Mouse (Mus musculus): ENCODE measurements around the gene Pnmt. TPM values are rescaled to one million over a fixed set of nuclear protein-coding genes. Genes with fewer than 3 reads are reported as not detected.

The Pnmt gene
- total RNA-seq, 4 experiments from 2014 or later = 1.2 to 1.6 (median 1.4) TPM; not detected in 1

DNA sequence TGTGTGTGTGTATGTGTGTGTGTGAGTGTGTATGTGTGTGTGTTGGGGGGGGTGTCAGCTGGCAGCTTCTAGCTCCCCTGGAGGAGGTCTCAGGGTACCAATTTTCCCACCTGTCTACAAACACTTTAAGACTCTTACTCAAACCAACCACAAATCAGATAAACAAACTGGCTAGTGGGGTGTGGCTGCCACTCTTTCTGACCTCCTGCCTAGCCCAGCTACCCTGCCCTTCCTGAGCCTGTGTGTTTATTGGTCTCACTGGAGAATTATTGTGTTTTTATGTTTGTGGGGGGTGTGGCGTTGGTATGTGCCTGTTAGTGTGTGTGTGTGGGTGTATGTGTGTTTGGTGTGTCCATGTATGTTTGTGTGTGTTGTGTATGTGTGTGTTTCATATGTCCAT is 30.8 kb downstream of the Pnmt start:
- no peak for DNase-seq (ENCODE audit: low spot score)

DNA sequence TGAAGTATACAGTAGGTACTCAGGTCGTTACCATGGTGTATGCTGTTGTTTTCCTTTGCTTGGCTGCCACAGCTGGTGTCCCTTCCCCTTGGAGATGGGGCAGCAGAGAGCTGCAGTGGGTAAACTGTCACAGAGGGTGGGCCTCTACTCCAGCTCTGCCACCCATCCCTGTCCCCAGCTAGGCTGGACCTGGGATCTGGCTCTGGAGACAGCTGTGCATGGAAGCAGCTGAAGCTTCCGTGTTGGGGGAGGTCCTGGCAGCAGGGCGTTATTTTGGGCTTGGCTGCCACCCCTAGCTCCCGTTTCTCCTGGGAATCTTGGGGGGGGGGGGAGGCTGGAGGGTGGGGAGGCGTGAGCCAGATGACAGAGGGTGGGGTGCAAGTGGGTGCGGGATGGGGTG is 32.0 kb downstream of the Pnmt start:
- no peak for DNase-seq (ENCODE audit: low spot score)

DNA sequence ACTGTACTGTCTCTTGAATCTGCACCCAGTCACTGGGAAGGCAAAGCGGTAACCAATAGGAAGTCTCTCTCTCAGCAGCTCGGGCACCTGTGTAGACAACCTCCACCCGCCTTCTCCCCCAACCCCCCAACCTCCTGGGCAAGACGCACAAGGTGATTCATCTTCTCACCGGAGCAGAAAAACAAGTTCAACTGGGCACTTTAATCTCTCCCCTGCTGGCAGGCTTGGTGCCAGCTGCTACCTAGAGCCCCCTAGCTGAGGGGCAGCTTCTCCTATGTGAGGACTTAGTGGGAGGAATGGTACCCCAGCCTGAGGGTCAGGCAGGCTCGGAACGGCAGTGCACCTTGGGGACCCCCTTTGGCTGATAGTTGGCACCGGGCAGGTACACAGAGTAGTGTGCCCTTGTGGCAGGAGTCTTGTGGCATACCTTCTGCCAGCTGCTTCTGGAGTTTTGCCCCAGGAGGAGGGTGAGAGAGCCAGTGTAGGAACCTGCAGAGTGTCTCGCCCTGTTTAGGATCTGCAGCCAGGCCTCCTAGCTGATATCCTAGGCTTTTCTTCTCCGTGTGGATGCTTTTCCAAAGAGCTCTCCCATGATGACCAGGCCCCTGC is 32.8 kb downstream of the Pnmt start:
- DNase-seq (ENCODE audit: low spot score) = no peak

DNA sequence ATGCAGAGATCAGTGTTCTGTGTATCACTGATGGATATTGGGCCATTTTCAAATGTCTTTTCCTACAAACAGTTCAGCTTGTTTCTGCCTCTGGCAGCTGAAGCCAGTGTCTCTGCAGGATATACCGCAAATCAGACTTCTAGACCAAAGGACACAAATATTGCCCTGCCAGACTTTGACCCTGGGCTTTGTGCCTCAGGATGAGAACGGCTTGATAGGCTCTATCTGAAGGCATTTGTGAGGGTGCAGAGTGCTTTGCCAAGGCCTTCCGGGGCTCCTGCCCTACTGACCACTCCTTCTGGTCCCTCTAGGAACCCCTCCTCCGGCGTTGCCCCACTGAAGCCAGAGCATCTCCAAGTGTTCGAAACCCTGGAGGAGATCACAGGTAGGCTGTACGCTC is 40.3 kb downstream of the Pnmt start:
- no peak for DNase-seq (ENCODE audit: low spot score)

DNA sequence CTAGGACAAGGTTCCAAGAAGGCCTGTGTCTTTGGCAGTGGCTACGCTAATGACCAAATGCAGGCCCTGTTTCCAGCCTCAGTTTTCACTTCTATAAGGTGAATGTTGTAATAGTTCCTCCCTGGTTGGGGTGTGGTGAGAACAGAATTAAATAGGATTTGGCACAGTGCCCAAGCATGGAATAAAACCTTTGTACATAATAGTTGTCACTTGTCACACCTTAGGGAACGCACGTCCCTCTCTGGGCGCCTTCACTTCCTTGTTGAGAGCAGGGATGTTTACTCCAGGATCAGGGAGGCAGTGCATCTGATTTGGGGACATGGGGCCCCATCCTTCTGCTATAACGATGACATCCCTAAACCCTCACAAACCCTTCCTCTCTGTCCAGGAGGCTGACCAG is 42.2 kb downstream of the Pnmt start:
- no peak for DNase-seq (ENCODE audit: low spot score)

DNA sequence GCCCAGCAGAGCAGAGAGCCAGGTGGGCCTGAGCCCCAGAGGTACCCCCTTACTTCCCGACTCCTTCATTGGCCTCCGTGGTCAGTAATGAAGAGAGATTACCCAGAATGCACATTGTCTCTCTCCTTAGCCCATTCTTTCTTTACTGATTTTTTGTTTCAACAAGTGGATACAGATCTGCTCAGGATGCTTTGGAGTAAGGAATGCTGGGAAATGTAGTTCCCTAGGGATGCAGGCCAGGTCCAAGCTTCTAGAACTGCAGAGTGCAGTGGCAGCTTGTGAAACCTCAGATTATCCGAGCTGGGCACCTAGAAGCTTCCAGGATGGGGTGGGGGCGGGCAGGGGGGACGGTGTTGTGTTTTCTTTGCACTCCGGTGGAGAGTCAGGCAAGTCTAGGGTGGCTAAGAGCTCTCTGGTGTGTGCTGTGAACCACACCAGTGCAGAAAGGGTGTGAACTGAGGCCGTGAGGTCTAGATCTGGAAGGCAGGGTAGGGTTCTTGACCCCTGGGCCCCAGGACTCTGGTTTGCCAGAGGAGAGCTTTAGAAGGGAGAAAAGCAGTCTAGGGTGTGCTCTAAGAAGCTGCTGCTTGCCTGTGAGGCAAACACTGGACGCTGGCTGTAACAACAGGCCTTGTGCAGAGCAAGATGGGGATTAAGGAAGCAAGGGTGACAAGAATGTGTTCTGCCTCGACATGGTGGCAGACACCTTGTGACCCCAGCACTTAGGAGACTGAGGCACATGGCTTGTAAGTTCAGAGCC is 45.7 kb downstream of the Pnmt start:
- no peak for DNase-seq (ENCODE audit: low spot score)

DNA sequence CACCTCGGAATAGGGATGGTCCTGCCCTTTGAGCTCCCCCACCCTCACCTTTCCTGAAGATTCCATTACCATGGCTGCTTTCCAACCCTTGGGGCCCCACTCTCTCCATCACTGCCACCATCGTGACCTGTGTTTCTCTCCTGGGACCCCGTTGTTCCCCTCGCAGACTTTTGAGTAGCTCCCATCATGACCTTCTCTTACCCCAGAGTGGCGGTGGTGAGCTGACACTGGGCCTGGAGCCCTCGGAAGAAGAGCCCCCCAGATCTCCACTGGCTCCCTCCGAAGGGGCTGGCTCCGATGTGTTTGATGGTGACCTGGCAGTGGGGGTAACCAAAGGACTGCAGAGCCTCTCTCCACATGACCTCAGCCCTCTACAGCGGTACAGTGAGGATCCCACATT is 49.5 kb downstream of the Pnmt start:
- DNase-seq (ENCODE audit: low spot score) = no peak

DNA sequence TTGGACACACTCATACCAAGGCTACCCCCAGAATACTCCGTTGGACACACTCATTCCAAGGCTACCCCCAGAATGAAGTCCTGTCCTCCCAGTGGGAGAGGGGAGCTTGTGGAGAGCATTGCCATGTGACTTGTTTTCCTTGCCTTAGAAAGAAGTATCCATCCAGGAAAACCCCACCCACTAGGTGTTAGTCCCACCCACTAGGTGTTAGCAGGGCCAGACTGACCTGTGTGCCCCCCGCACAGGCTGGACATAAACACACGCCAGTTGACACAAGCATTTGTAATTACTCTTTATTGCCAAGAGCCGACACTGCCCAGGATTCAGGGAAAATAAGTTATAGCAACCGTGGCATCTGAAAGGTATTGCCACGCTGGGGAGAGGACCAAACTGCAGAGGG is 51.2 kb downstream of the Pnmt start:
- DNase-seq (ENCODE audit: low spot score) = no peak

Other genes with a start within 250 kb of the Pnmt start
- gene Fbxl20, start 236.0 kb upstream of the Pnmt start, total RNA-seq (2022) = 10 to 100 TPM; 16.6 to 22.3 (median 18.8) TPM
- 10 to 100 TPM; 40.4 to 41.8 (median 41.2) TPM for gene Med1, start 193.2 kb upstream of the Pnmt start, total RNA-seq (2022)
- 10 to 100 TPM; 20.1 to 22.5 (median 21.8) TPM for gene Cdk12, start 183.4 kb upstream of the Pnmt start, total RNA-seq (2022)
- gene Neurod2, start 56.8 kb upstream of the Pnmt start, total RNA-seq (2022) = not detected
- gene Ppp1r1b, start 38.0 kb upstream of the Pnmt start, total RNA-seq (2022) = 10 to 100 TPM in 2 of 4 experiments, 1 to 10 TPM in 2; 4.0 to 11.3 (median 7.1) TPM
- 10 to 100 TPM; 17.2 to 28.8 (median 23.7) TPM for gene Stard3, start 28.1 kb upstream of the Pnmt start, total RNA-seq (2022)
- gene Tcap, start 2.6 kb upstream of the Pnmt start, total RNA-seq (2022) = 1,000 to 10,000 TPM; 2,176 to 4,520 (median 3,450) TPM
- gene Pgap3, start 14.0 kb downstream of the Pnmt start, total RNA-seq (2022) = 1 to 10 TPM; 8.2 to 9.6 (median 8.9) TPM
- 1 to 10 TPM; 5.4 to 9.1 (median 8.0) TPM for gene Erbb2, start 26.0 kb downstream of the Pnmt start, total RNA-seq (2022)
- 10 to 100 TPM; 66.9 to 78.4 (median 71.0) TPM for gene Mien1, start 52.5 kb downstream of the Pnmt start, total RNA-seq (2022)
- gene Grb7, start 59.9 kb downstream of the Pnmt start, total RNA-seq (2022) = under 1 TPM in 1 of 4 experiments, not detected in 3; 0.19 TPM
- gene Ikzf3, start 159.6 kb downstream of the Pnmt start, total RNA-seq (2022) = 1 to 10 TPM in 2 of 4 experiments, under 1 TPM in 2; 0.47 to 1.3 (median 0.86) TPM
- not detected for gene Zpbp2, start 164.6 kb downstream of the Pnmt start, total RNA-seq (2022)
- 10 to 100 TPM; 39.7 to 46.4 (median 43.1) TPM for gene Ormdl3, start 200.9 kb downstream of the Pnmt start, total RNA-seq (2022)
- gene Lrrc3c, start 211.8 kb downstream of the Pnmt start, total RNA-seq (2022) = not detected
- 10 to 100 TPM in 1 of 4 experiments, 1 to 10 TPM in 3; 4.8 to 12.3 (median 7.9) TPM for gene Gm12355, start 239.2 kb downstream of the Pnmt start, total RNA-seq (2022)
- gene Gsdma3, start 239.9 kb downstream of the Pnmt start, total RNA-seq (2022) = 1 to 10 TPM; 1.6 to 3.4 (median 2.8) TPM

Measured in heart, adult 8-10 months (tissue).